In the genomic region with DNA sequence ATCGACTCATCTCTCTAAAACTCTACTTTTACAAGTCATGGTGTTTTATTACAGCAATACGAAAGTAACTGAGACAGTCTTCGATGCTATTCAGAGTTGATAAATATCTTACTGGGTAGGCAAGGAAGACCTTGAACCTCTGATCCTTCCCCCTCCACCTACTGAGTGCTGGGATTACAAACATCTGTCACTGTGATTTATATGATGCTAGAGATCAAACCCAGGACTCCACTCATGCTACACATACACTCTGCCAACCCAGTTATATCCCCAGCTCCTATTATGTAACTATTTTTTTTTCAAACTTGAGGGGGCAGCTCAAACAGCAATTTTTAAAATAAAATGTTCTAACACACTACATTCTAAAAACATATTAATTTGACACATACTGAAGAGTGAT, we compare ENCODE assay signal across 21 mouse cellular contexts.
A peak's percentile ranks its signal among the peaks of the same experiment; 100 is the strongest.
DNase-seq lines count a peak whose midpoint lies in the region; ATAC-seq and TF ChIP-seq lines count a peak whose summit lies in the region.
"Had no signal": no experiment of that assay in that cellular context is flagged by ENCODE, and none has a peak within 500 bp of the region (broad histone marks: within the 10 kb centered on the region; RNA-seq: fewer than 3 reads in every experiment).

No protein-coding gene starts in this region.

- H3K27ac ChIP-seq in lung, embryonic 16.5 days (ENCODE audit: low read length) = no peak overlapping the region
- H3K27ac ChIP-seq in intestine, postnatal 0 days (ENCODE audit: low read depth, low read length) = no peak overlapping the region
- no peak overlapping the region for H3K27ac ChIP-seq in liver, postnatal 0 days (ENCODE audit: low read depth)
- H3K27ac ChIP-seq: embryonic facial prominence, embryonic 13.5 days; forebrain, embryonic 13.5 days; heart, adult 2 months; heart, embryonic 15.5 days; hindbrain, embryonic 13.5 days; hindbrain, postnatal 0 days had no signal

- TF ChIP-seq EP300 in liver, postnatal 0 days (IDR thresholded peaks at IDR 0.05; ENCODE audit: low read depth) = no peak

- DNase-seq in embryo, embryonic 10.5 days (ENCODE audit: low spot score) = peak; percentile 32
- DNase-seq in embryo, embryonic 9.5 days (ENCODE audit: extremely low spot score) = no peak
- DNase-seq in lung, postnatal 14 days = no peak
- no peak for DNase-seq in liver, postnatal 0 days
- DNase-seq in retina, postnatal 1 day = no peak
- DNase-seq: adrenal gland, postnatal 10 days; cerebellum, adult 11 months; cerebellum, adult 9-10 months; cerebellum, postnatal 36 days; forebrain, postnatal 0 days; gastrocnemius, postnatal 14 days; heart, adult 2 months; heart, postnatal 14 days had no signal

- H3K9ac ChIP-seq in lung, embryonic 16.5 days (ENCODE audit: low read length) = no peak overlapping the region
- no peak overlapping the region for H3K9ac ChIP-seq in intestine, postnatal 0 days (ENCODE audit: low read depth, low read length)
- H3K9ac ChIP-seq in liver, postnatal 0 days (replicated peaks) = no peak overlapping the region
- H3K9ac ChIP-seq: embryonic facial prominence, embryonic 13.5 days; forebrain, embryonic 13.5 days; forebrain, postnatal 0 days; heart, embryonic 15.5 days; hindbrain, embryonic 13.5 days had no signal

- no peaks in the 10 kb centered on the region for H3K36me3 ChIP-seq in lung, embryonic 16.5 days (ENCODE audit: control insufficient read depth, insufficient read depth, low read length)
- H3K36me3 ChIP-seq in intestine, postnatal 0 days (ENCODE audit: control insufficient read depth, insufficient read depth) = no peaks in the 10 kb centered on the region
- H3K36me3 ChIP-seq in liver, postnatal 0 days (replicated peaks; ENCODE audit: insufficient read depth, low read length) = no peaks in the 10 kb centered on the region
- H3K36me3 ChIP-seq: embryonic facial prominence, embryonic 13.5 days; heart, embryonic 15.5 days; hindbrain, embryonic 13.5 days had no signal

- 0 out of 2 replicates have a peak, but pooled peaks have one; percentile 41 for ATAC-seq in lung, embryonic 16.5 days (ENCODE audit: low read depth)
- ATAC-seq in intestine, postnatal 0 days = peak; percentile 23; the same call in 1 of the 2 replicates
- ATAC-seq in liver, postnatal 0 days = no peak
- ATAC-seq: forebrain, embryonic 13.5 days; forebrain, postnatal 0 days; hindbrain, postnatal 0 days had no signal

- H3K4me1 ChIP-seq in lung, embryonic 16.5 days (replicated peaks; ENCODE audit: control insufficient read depth, insufficient read depth, low read length) = peaks cover 7% of the 10 kb centered on the region; the same call in 1 of the 2 replicates
- H3K4me1 ChIP-seq in intestine, postnatal 0 days (replicated peaks; ENCODE audit: control insufficient read depth, insufficient read depth, low read length) = 0 out of 2 replicates have a peak, but pooled peaks cover 3% of the 10 kb centered on the region
- no peaks in the 10 kb centered on the region for H3K4me1 ChIP-seq in liver, postnatal 0 days (ENCODE audit: insufficient read depth)
- H3K4me1 ChIP-seq: hindbrain, embryonic 13.5 days had no signal

- no peak overlapping the region for H3K4me3 ChIP-seq in lung, embryonic 16.5 days (ENCODE audit: low read length)
- H3K4me3 ChIP-seq in intestine, postnatal 0 days (ENCODE audit: low read depth, low read length) = no peak overlapping the region
- no peak overlapping the region for H3K4me3 ChIP-seq in liver, postnatal 0 days (ENCODE audit: low read depth, low read length)
- H3K4me3 ChIP-seq: embryonic facial prominence, embryonic 13.5 days; forebrain, embryonic 13.5 days; heart, adult 2 months; heart, embryonic 15.5 days; hindbrain, embryonic 13.5 days had no signal

- no peaks in the 10 kb centered on the region for H3K27me3 ChIP-seq in lung, embryonic 16.5 days (ENCODE audit: control insufficient read depth, insufficient read depth, low read depth, low read length)
- no peaks in the 10 kb centered on the region for H3K27me3 ChIP-seq in intestine, postnatal 0 days (replicated peaks; ENCODE audit: control insufficient read depth, insufficient read depth, low read length)
- no peaks in the 10 kb centered on the region for H3K27me3 ChIP-seq in liver, postnatal 0 days (ENCODE audit: insufficient read depth, low read length)
- H3K27me3 ChIP-seq: embryonic facial prominence, embryonic 13.5 days; forebrain, embryonic 13.5 days; heart, embryonic 15.5 days; hindbrain, embryonic 13.5 days had no signal

- H3K4me2 ChIP-seq in lung, embryonic 16.5 days (ENCODE audit: low read depth, low read length) = no peak overlapping the region
- H3K4me2 ChIP-seq in intestine, postnatal 0 days (replicated peaks; ENCODE audit: low read depth) = no peak overlapping the region
- H3K4me2 ChIP-seq in liver, postnatal 0 days (ENCODE audit: low read depth, low read length) = no peak overlapping the region
- H3K4me2 ChIP-seq: embryonic facial prominence, embryonic 13.5 days; forebrain, embryonic 13.5 days; heart, embryonic 11.5 days; heart, embryonic 15.5 days; hindbrain, embryonic 13.5 days had no signal

- no peak for TF ChIP-seq CTCF in intestine, postnatal 0 days (IDR thresholded peaks at IDR 0.05; ENCODE audit: low read depth)
- TF ChIP-seq CTCF in liver, postnatal 0 days (IDR thresholded peaks at IDR 0.05; ENCODE audit: low read depth) = no peak

- WGBS in lung, embryonic 16.5 days = 42% methylated on average over 3 of the region's 3 CpGs
- WGBS in intestine, postnatal 0 days = 11% methylated on average over 3 of the region's 3 CpGs
- 59% methylated on average over 3 of the region's 3 CpGs for WGBS in liver, postnatal 0 days (ENCODE audit: insufficient replicate concordance)

- H3K9me3 ChIP-seq in lung, embryonic 16.5 days (ENCODE audit: control insufficient read depth, low read length) = no peaks in the 10 kb centered on the region
- no peaks in the 10 kb centered on the region for H3K9me3 ChIP-seq in intestine, postnatal 0 days (ENCODE audit: control insufficient read depth)
- H3K9me3 ChIP-seq in liver, postnatal 0 days (ENCODE audit: low read length) = no peaks in the 10 kb centered on the region
- H3K9me3 ChIP-seq: embryonic facial prominence, embryonic 13.5 days; forebrain, embryonic 13.5 days; heart, embryonic 15.5 days; hindbrain, embryonic 13.5 days had no signal
